Comparison of ENCODE assay signal across 14 mouse cellular contexts in genomic region chr11:24258340-24258739, GRCm38 (mm10).
"Had no signal": no experiment of that assay in that cellular context is flagged by ENCODE, and none has a peak within 500 bp of the region (broad histone marks: within the 10 kb centered on the region; RNA-seq: fewer than 3 reads in every experiment).

No protein-coding gene starts in this region.

- H3K4me2 ChIP-seq: intestine, embryonic 15.5 days; limb, embryonic 13.5 days; neural tube, embryonic 13.5 days had no signal

- H3K9ac ChIP-seq: intestine, embryonic 15.5 days; limb, embryonic 13.5 days; liver, embryonic 14.5 days; neural tube, embryonic 13.5 days had no signal

- H3K4me1 ChIP-seq: intestine, embryonic 15.5 days; midbrain, embryonic 10.5 days had no signal

- H3K9me3 ChIP-seq: intestine, embryonic 15.5 days; limb, embryonic 13.5 days; midbrain, embryonic 10.5 days; neural tube, embryonic 13.5 days had no signal

- ATAC-seq: intestine, embryonic 15.5 days had no signal

- H3K27ac ChIP-seq: intestine, embryonic 15.5 days; kidney, postnatal 0 days; limb, embryonic 13.5 days; liver, embryonic 14.5 days; midbrain, embryonic 10.5 days; neural tube, embryonic 13.5 days; stomach, postnatal 0 days had no signal

- H3K4me3 ChIP-seq: intestine, embryonic 15.5 days; limb, embryonic 13.5 days; midbrain, embryonic 10.5 days; neural tube, embryonic 13.5 days had no signal

- H3K36me3 ChIP-seq: intestine, embryonic 15.5 days; limb, embryonic 13.5 days; midbrain, embryonic 10.5 days; neural tube, embryonic 13.5 days had no signal

- DNase-seq: kidney, adult 18-20 months; kidney, postnatal 36 days; lung, adult 18-20 months; midbrain, embryonic 14.5 days; retina, postnatal 1 day; right cerebral cortex, postnatal 25 days; thymus, postnatal 4 days had no signal

- H3K27me3 ChIP-seq: intestine, embryonic 15.5 days; limb, embryonic 13.5 days; neural tube, embryonic 13.5 days had no signal
